Mouse (Mus musculus) gastrocnemius, postnatal 25 days (tissue): ENCODE measurements around the gene Mrpl9. TPM values are rescaled to one million over a fixed set of nuclear protein-coding genes. Genes with fewer than 3 reads are reported as not detected.
A peak's percentile ranks its signal among the peaks of the same experiment; 100 is the strongest.

Source experiments
- DNase-seq: peaks from one replicate; pipeline ENCODE4 v3.0.0; 2022
- long read RNA-seq, 2 experiments: library from polyadenylated mRNA; stranded (forward); transcript quantifications; one replicate each; pipeline ENCODE4 v2.0.0; 2021
- total RNA-seq, 2 experiments: library from RNA; stranded (reverse); gene quantifications; 1 replicate in 1 of 2; 2 replicates in 1 of 2; pipeline ENCODE4 v1.2.3; 2021

Mrpl9 gene
- total RNA-seq: 10 to 100 TPM; 35.6 to 39.1 TPM
- long read RNA-seq, experiment 1, transcript Mrpl9-201 (7 exons, 1,612 nt): major isoform, 42 of 65 reads
- long read RNA-seq, experiment 1, partial matches to known transcripts: 19 of 65 reads
- long read RNA-seq, experiment 1, other reads (novel, unspliced or antisense): 3 of 65 reads
- long read RNA-seq, experiment 2, transcript Mrpl9-201 (7 exons, 1,612 nt): major isoform, 47 of 64 reads
- long read RNA-seq, experiment 2, partial matches to known transcripts: 14 of 64 reads
- long read RNA-seq, experiment 2, other reads (novel, unspliced or antisense): 3 of 64 reads

GRCm38 (mm10) chr3:94442951-94443596, at the start of gene Mrpl9:
Gene Mrpl9, plus strand, starts transcription at chr3:94443318.
- DNase-seq: peak; percentile 91

- no peak for DNase-seq
Observed at GRCm38 (mm10) chr3:94396336-94396735, 46.8 kb upstream of the Mrpl9 start.

- DNase-seq: no peak
Observed at GRCm38 (mm10) chr3:94396851-94397250, 46.3 kb upstream of the Mrpl9 start.

- DNase-seq: no peak
Observed at GRCm38 (mm10) chr3:94398217-94398616, 44.9 kb upstream of the Mrpl9 start, which contains the start of gene Lingo4. Gene Lingo4, plus strand, starts transcription at chr3:94398517.

DNA sequence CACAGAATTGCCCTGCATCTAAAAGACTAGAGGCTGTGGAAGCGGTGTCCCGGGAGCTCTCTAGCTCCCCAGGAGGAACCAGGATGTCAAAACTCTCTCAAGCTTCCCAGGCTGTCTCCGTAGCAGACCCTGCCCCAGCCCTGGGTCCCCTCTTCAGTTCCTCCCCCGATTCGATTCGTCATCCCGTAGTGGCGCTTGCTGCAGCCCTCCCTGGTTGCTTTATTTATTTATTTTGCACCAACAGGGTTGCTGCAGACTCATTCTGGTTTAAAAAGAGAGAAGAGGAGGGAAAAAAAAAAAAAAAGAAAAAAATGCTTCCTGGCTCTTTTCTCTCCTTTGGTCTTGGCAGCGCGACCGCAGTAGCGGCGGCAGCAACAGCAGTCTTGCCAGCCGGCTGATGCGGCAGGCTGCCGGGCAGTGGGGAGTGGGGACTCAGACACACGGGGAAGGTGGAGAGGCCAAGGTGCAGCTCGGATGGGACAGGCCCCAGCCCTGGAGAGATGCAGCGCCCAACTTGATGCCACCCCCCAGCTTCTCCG, 44.1 kb upstream of the Mrpl9 start:
- DNase-seq: no peak

DNA sequence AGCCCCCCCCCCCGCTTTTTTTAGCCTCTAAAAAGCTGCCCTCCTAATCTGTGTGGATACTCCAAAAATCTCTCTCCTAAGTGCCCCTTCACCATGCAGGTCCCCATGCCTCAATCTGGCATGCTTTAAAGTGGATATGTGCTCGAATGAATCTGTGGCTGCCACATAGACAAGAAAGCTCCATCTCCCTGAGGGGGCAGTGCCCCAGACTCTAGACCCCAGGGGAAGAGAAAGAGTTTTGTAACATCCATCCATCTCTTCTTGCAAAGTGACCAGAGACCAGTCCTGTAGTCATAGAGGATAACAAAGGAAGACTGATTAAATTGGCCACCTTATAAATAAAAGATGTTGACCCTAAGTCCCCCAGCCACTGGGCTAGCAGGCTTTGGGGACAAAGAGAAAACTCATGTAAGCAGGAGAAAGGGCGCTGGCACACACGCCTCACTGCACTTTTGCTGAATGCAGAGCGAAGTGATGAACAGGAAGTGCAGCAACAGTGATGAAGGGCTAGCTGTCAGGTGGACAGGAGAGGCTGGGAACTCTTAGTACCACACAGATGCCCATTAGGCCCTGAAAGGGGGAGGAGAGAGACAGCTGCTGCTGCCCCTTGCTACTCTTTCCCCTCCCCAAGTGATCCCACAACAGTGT, 43.3 kb upstream of the Mrpl9 start:
- no peak for DNase-seq

- no peak for DNase-seq
Observed at GRCm38 (mm10) chr3:94402451-94402850, 40.7 kb upstream of the Mrpl9 start.

DNA sequence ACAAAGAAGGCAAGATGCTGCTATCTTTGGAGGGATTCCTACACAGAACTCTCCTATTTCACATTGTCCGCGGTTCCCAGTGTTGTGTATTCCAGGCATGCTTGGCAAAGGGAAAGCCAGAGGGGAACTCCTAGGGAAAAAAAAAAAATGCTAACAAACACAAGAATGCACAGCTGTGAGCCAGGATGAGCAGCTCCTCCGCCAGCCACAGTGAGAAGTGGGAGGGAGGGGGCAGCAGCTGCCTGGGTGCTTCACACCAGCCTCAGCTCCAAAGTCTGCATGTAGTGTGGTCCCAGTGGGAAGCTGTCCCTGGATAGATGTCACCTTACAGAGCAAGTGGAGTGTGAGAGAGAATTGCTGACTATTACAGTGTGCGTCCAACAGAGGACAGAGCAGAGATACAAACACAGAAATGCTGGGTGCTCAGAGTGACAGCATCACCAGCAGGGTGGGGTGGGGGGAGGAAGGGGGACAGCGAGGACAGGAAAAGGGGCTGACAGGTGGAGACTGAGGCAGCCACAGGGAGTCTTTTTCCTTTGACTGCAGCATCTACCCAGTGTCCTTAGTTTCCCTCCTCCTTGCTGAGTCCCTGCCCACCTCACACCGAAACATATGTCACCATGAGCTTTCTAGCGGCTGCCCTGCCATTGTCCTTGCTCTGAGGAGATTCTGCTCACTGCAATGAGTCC, 38.6 kb upstream of the Mrpl9 start:
- no peak for DNase-seq

DNA sequence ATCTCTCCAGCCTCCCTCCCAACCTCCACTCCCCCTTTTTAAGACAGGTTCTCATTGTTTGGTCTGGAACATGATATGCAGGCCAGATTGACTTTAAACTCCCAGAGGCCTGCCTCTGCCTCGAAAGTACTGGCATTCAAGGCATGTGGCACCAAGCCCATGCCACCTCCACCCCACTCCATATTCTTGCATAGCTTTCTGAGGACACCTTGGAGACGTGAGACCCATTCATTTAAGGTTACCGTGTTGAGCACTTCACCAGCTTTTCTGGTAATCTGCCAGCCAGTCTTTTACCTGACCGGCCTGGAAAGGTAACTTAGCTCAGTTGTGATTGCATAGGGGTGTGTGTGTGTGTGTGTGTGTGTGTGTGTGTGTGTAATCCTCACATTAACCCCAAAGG, 37.6 kb upstream of the Mrpl9 start:
- DNase-seq: no peak

- no peak for DNase-seq
Observed at GRCm38 (mm10) chr3:94412530-94412929, 30.6 kb upstream of the Mrpl9 start.

DNA sequence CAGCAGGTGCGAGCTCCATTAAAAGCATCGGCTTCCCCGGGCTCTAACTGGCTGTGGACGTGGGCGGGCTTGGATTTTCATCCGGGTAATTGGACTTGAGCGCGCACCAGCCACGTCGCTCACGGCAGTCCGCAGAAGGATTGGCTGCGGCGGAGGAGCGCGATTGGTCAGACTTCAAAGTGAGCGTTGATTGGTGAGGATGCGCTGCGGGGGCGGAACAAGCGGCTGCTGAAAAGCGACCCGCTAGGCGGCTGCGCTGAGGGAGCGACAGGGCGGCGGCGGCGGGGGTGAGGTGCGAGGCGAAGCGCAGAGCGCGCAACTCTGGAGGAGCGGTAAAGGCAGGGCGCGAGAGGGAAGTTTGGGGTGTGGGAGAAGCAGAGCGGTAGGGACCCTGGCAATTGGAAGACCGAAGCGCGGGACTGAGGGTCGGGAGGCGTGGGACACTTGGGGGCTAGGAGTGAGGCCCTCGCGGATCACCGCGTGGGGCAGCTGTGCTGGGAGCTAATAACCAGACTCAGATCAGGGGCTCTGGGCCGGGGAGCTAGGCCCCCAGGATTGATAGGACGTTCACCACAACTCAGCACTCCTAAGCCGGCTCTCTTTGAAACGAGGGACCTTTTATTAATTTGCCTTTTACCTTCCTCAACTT, 30.0 kb upstream of the Mrpl9 start, which contains the start of gene Tdrkh:
Gene Tdrkh (plus strand): TSS at position 243 of the 649 bp plus-strand sequence.
- DNase-seq: peak; percentile 96

DNA sequence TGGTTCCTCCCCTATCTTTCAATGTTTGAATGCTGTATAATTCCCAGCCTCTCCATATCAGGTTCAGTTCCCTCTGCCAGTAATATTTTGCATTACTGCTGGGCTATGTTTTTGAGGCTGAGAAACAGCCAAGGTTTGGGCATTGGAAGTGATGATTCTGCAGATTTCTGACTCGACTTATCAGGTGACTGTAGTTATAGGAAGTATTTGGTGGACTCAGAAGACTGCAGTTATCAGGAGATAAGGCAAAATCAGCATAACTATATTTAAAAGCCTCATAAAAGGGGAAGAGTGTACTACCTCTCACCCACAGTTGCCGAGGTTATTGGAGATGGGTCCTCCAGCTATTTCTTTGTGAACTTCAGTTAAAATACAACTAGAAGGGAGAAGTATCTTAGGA, 12.1 kb upstream of the Mrpl9 start:
- DNase-seq: no peak

DNA sequence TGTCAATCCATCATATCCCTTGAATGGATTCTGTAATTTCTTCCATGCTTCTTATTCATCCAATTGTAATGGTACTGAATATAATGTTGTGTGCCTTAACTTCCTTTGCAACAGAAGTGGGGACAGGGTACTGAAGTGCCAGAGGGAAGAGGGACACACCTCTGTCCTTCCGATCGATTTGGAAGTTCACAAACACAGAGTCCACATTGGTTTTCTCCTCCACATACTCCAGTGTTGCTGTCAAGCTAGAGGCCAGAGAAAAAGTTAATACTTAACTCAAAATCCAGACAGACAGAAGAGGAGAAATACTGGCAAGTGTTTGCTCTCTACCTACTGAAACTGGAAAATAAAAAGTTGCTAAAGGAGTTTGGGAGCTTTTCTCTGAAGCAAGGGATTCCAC, 8.8 kb upstream of the Mrpl9 start:
- DNase-seq: no peak

- no peak for DNase-seq
Observed at GRCm38 (mm10) chr3:94436420-94436819, 6.7 kb upstream of the Mrpl9 start.

GRCm38 (mm10) chr3:94441182-94441581, 1.9 kb upstream of the Mrpl9 start:
- DNase-seq: no peak

DNA sequence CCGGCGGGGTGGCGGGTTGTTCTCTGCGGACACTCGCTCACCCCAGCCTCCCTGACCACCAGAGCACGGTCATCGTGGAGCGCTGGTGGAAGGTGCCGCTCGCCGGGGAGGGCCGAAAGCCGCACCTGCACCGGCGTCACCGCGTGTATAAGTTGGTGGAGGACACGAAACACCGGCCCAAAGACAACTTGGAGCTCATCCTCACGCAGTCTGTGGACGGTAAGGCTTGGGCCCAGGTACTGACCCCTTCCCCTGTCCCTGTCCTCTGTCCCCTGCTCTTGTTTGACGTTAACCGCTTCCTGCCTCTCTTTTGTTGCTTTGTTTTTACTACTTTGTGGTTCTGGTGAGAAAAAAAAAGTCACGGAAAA, 463 bp downstream of the Mrpl9 start, which contains the start of gene Oaz3:
Gene Oaz3 (minus strand): TSS at position 319 of the 368 bp plus-strand sequence.
- DNase-seq: no peak

DNA sequence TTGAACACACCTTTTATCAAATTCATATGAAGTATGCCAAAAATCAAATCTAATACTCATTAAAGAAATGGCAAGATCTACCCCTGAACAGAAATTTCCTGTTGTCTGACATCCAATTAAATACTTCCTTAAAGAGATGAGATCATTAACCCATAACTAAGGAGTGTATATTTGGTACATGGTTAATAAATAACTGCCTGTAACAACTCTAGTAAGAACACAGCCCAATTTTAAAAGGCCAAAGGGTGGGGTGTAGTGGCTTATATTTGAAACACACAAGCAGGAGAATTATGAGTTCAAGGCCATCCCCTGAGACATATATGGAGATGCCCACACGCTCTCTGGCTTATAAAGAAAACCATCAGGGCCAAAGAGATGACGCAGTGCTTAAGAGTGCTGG, 6.3 kb downstream of the Mrpl9 start:
- DNase-seq: no peak

GRCm38 (mm10) chr3:94456529-94457000, 13.4 kb downstream of the Mrpl9 start:
- DNase-seq: peak; percentile 56

DNA sequence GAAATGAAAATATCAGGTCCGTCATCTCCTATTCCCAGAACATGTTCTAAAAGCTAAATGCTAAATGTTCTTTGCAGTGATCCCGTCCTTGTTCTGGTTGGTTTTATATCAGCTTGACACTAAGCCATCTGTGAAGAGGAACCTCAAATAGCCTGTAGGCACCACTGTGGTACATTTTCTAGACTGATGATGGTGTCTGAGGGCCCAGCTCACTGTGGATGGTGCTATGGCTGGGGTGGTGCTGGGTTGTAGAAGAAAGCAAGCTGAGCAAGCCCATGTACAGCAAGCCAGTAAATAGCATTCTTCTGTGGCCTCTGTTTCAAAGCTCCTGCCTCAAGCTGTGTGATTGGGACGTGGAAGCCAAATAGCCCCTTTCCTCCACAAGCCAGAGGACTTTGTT, 13.9 kb downstream of the Mrpl9 start:
- no peak for DNase-seq

GRCm38 (mm10) chr3:94459834-94460233, 16.7 kb downstream of the Mrpl9 start:
- DNase-seq: no peak

DNA sequence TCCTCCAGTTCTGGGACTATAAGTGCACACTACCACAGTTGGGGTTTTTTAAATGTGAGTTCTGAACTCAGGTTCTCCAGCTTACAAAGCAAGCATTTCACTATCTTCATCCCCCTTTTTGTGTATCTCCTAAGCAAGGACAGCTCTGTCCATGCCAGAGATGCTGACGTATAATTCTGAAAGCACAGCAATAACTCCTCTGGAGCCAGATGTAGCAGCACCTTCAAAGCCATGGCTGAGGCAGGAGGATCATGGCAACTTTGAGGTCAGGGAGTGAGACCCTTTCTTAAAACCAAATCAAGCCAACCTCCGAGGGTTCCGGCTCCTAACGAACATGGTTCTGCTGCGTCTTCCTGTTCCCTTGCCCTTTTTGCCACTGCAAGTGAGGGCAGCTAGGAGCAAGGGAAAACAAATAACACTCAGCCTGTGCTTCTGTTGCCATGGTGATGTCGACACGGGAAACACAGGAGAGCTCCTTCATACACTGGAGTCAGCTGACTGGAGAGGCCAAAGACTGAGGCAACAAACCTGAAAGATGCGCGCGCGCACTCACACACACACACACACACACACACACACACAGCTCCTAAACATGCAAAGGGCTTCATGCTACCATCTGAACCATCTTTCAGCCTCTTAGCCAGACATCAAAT, 20.9 kb downstream of the Mrpl9 start:
- DNase-seq: no peak
